Mouse (Mus musculus): ENCODE data around the gene Phactr1.

DNA sequence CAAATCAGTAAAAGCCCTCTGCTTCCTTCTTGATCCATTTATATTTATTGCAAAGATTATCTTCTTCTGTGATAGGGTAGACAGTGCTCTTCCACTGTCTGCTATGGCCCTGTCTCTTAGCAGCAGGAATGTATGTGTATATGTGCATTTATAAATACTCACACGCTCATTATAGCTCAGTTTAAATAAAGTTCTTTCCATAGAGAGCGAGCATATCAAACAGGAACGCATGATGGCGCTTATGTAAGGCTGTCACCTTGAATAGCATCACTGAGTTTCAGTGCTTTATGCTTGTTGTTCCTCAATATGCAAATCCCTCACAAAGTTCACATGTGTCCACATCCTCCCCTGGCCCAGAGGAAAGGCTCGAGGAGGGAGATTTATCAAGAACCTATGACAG is 57.7 kb downstream of the Phactr1 start:
- TF ChIP-seq POLR2A (IDR thresholded peaks at IDR 0.05; ENCODE audit: borderline replicate concordance, insufficient read depth, low read length) (no peak), CTCF (IDR thresholded peaks at IDR 0.05; ENCODE audit: borderline replicate concordance, insufficient read depth, low read depth, low read length) (no peak)

Measured in cerebellum, adult 2 months (tissue).